Mouse (Mus musculus): ENCODE measurements around the gene Tarbp2.

Tarbp2 gene

DNA sequence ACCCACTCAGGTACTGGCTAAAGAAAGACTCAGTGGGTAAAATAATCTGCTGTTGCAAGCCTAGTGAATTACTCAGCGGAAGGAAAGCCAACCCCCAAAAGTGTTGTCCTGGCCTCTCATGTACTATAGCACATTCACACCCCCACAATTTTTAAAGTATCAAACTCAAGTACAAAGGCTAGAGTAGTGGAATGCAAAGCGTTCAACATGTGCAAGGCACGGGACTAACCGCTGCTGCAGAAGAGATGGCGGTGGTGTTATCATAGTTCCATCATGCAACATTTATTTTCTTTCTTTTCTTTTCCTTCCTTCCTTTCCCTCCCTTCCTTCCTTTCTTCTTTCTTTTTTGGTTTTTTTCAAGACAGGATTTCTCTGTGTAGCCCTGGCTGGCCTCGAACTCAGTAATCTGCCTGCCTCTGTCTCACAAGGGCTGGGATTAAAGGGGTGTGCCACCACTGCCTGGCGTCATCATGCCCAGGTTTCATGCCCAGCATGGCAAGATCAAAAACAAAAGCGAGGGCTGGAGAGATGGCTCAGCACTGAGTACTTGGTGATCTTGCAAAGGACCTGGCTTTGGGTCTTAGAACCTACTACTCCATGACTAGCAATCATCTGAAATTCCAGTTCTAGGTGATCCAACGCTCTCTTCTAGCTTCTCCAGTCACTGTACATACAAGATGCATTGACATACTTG, 12.1 kb upstream of the Tarbp2 start:
- DNase-seq = no peak

DNA sequence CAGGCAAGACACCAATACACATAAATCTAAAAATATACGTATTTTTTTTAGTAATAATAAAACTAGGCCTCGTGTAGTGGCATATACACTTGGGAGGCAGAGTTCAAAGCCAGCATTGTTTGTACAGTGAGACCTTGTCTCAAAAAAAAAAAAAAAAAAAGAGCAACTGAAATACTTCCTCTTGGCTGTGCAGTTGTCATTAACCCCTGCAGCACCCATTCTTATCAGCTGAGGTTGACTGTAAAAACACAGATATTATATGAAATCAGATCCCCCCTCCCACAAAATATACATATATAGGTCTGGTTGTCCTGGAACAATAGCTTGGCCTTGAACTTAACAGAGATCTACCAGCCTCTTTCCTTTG, 11.5 kb upstream of the Tarbp2 start:
- no peak for DNase-seq

DNA sequence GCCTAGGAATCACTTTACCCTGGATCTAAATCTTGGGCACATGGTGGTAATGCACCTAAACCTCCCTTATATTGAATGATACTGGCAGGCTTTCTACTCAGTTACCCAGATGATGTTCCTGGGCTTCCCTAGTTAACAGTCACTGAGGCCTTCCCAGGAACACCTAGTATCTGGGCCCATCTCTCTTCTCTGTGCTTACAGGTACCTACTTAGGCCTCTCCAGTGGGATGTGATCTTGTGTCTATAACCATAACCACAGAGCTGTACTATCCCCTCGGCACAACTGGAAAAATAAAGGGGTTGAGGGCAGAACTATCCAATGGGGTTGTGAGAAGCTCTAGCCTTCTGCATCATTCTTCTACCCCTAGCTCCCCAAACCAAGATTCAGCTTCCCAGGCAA, 11.1 kb upstream of the Tarbp2 start:
- no peak for DNase-seq

DNA sequence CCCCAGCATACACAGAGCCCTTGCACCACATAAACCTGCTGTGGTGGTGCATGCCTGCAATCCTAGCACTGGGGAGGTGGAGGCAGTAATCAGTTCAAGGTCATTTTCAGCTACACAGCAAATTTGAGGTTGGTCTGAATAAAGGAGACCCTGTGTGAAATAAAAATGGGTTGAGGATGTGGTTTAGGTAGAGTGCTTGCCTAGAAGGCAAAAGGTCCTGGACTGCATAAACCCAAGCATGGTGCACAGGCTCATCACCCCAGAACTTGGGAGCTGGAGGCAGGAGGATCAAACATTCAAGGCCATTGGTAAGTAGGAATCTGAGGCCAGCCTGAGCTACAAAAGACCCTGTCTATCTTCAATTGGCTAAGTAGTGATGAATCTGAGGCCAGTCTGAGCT, 10.4 kb upstream of the Tarbp2 start:
- no peak for DNase-seq

DNA sequence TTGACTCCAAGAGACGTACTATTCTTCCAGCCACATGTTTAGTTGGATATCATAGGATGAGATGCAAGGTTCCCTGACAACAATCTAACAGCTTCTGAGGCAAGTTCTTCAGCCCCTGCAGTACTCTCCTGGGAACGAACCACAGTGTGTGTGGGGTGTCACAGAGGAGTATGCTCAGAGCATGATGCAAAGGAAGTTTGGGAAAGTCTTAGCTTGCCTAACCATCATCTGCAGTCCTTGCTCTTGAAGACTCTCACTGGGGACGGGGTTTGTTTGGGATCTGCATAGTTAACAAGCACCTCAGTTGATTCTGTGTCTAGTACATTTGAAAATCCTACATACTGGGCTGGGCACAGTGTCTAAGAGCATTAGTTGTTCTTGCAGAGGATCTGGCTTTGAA, 9.7 kb upstream of the Tarbp2 start:
- DNase-seq = no peak

DNA sequence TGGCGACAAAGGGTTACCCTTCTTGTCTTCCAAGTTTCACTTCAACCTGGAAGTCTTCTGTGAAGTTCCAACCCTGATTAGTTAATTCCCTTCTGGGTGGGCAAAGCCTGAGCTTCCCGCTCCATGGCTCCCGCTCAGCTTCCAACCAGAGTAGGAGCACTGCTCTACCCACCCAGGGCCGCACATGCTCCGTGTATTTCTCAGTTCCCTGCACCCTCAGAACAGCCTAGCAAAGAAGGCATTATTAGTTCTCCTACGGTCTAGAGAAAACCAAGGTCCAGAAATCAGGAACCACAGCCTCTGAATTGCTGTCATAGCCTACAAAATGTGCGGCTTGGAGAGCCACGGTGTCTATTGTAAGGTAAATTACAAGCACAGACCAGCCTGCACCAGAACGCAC, 7.9 kb upstream of the Tarbp2 start:
- peak; percentile 44 to 54 for DNase-seq

DNA sequence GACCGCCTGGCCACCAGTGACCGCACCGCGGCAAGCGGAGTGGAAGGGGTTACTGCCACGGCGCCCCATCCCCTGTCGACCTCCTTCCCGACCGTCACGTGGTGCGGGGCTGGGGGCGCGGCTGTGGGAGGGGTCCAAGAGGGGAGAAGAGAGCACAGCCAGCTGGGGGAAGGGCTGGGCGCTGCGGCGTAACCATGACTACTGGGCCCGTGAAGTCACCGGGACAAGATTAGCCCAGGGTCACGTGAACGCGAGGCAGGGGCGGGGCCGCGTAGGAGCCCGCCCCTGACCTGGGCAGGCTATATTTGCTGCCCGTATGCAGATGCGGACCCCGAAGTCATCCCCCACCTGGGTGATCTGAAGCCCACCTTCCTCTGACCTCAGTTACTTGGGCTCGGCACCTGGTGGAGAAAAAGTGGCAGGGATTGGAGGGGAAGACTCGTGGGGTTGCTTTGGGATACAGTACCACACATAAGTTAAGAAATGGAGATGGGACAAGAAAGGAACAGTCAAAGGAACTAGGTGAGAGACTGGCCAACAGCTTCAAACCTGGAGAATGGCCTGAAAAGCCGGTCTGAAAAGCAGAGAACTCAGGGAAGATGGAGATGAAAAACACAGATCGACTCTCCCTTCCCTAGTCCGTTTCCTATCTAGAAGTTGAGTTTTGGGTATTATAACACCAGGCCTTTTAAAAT, 7.3 kb upstream of the Tarbp2 start:
- DNase-seq = peak; percentile 94 to 96

DNA sequence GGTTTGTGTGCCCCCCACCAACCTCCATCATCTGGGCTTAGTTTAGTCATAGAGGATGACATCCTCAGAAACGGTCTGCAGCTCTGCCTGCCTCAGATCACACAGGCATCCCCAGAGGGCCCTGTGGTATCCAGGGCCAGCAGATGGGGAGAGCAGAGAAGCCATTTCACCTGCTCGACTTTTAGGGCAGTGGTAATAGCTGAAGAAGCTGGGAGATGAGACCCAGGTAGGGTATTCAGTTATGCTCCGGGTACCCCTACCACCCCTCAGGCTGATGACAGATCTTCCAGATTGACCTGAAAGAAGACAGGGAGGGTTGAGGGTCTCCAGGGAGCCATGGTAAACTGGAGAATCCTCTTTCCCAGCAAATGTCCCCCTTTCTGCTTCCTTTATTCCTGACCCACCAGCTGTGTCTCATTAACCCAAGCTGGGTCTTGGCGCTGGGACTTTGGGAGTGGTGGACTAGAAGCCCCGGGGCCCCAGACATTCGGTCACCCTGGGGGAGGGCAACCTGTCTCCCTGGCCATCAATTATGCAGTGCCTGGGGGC, 6.6 kb upstream of the Tarbp2 start:
- DNase-seq = peak; percentile 65 to 66

DNA sequence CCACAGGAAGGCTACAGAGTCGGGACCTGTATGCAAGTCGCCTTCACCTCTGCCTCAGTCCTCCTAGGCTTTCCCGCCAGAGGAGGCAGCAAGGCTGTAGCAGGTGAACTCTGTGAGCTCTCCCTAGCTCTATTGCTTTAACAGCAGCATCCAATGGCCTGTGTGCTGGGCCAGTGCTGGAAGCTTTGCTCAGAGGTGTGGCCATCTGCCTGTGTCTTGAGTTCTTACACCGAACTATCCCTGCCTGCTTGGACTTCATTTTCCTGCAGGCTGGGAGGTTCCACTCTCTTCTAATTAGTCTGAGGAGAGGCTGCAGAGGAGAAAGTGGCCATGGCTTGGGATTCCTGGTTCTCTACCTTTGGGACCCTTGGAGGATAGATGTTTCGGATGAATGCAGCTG, 6.0 kb upstream of the Tarbp2 start:
- peak in 1 of 2 experiments; percentile 49 for DNase-seq

DNA sequence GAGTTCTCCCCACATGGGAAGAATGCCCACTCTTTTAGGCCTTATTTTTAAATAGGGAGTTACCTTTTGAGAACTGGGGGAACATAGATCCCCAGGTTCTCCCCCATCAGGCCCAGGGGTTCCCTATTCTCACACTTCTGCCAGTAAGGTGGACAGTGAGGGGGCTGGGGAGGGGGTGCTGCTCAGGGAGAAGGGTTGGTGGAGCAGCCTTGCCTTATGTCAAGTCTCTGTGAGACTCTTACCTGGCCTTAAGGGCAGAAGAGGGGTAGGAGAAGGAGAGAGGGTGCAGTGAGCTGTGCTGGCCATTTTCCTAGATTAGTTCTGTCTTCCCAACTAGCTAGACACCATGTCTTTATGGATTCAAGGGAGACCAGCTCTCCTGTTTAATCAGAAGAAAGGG, 5.5 kb upstream of the Tarbp2 start:
- no peak for DNase-seq

DNA sequence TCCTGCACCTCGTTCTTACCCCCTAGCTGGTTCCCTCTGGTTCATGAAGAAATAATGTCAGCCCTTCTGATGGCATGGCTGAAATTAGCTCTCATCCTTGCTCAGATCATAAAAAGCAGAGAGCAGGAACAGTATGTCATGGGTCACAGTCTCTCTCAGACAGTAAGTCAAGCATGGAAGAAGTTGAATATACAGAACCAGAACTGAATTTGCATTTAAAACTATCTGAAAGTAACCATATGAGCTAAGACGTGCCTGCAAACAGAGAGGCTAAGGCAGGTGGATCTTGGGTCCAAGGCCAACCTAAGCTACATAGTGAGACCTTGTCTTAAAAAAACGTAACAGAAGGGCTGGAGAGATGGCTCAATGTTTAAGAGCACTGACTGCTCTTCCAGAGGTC, 5.0 kb upstream of the Tarbp2 start:
- no peak for DNase-seq

DNA sequence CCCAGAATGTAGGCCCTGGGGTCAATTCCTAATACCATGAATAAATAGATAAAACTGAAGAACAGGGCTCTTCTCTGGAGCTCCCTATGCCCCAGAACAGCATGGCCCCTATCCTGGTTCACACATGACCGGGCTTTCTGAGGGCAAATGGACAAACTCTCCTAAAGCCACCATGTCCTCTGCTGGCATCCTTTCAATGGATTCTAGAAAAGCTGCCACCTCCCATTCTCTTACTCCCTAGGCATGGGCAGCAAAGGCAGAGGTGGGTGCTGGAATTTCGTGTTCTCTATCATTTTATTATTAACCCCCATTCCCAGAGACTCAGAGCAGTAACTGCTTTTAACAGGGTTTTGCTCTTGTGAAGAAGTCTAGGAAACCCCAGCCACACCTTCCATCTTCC, 2.7 kb upstream of the Tarbp2 start:
- DNase-seq = no peak

DNA sequence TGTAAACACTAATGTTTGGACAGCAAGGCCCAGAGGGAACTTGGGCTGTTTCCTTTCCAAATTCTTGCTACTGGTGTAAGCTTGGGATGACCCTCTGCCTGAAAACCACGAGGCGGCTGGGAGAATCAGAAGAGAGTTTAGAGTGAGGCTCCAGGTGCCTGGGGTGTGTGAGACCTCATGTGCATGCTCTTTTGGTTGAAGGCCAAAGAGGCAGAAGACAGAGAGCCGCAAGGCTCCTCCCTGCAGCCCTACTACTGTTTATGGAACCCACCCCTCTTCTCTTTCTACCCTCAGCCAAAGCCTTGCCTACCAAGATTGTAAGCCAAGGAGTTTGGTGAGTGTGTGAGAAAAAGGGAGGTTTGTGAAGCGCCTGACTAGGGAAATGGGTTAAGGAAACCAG, 2.2 kb upstream of the Tarbp2 start:
- peak; percentile 55 to 66 for DNase-seq

DNA sequence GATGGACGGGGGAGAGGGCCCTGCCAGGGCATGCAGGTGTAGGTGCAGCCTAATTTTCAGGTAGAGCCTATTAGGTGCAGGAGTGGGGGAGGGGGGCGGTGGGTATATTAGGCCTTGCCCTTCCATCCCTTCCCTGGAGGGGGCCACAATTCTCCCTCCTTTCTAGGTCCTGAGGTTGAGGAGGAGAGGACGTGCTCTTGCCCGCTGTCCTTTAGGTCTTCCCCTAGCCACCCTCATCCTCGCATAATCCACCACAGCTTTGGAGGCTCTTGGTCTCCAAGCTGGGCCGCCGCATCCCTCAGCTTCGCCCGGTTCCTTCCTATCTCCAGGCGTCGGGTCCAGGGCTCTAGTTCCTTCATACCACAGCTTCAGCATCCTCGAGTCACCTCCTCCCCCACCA, 1.7 kb upstream of the Tarbp2 start:
- peak; percentile 86 to 91 for DNase-seq

DNA sequence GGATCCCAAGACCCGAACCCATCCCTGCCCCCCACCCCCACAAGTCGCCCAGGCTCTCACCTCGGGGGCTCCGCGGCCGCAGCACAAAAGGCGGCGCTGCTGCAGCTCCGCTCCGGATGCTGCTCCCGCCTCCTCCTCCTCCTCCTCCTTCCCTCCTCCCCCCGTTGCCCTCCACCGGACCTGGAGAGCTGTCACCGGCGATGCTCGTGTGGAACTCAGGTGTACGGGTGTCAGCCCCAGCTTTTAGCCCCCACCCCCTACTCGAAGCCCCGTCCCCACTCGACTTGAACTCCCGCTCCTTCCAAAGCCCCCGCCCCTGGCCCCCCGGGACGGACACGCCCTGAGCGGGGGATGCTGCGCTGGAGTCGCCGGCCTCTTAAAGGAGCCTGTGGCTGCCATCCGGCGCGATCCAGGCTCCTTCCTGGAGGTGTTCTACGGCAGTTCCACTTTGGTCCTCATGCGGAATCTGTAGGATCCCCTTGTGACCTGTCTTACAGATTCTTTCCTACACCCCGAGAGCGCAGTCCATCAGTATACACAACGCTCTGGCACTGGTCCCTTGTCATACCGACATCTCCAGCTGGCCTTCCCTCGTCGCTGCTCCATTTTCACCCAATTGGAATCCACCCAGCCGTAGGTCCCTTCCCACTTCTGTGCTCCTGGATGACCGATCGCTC, 1.1 kb upstream of the Tarbp2 start, which contains the start of gene Map3k12:
Map3k12 (minus strand) TSS at position 337 of the 677 bp plus-strand sequence.
- peak; percentile 93 for DNase-seq

DNA sequence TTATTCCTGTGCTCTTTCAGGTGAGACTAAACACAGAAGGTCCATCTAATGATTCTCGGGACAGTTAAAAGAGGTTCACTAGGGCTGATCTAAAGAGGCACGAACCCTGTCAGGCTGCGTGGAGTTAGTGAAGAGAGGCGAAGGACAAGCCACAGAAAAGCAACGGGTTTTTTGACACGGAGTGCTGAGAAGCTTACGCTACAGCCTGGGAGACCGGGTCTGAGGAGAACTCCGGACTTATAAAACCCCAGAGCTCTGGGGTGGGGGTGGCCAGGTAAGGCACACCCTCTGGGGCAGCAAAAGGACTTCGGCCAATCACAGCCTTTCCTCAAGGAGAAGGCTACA, 389 bp upstream of the Tarbp2 start:
- DNase-seq = no peak

DNA sequence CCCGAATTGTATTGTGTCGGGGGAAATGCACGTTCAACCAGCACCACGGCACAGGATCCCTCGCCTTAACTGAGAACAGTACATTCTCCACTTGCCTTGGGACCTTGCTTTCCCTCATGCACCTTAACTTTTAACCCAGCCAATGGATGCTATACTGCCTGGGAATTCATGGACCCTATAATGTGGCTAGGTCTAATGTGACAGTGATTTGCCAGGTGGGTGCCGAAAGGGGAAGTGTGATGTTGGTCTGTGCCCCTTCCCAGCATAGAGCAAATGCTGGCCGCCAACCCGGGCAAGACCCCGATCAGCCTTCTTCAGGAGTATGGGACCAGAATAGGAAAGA, 838 bp downstream of the Tarbp2 start:
- no peak for DNase-seq

DNA sequence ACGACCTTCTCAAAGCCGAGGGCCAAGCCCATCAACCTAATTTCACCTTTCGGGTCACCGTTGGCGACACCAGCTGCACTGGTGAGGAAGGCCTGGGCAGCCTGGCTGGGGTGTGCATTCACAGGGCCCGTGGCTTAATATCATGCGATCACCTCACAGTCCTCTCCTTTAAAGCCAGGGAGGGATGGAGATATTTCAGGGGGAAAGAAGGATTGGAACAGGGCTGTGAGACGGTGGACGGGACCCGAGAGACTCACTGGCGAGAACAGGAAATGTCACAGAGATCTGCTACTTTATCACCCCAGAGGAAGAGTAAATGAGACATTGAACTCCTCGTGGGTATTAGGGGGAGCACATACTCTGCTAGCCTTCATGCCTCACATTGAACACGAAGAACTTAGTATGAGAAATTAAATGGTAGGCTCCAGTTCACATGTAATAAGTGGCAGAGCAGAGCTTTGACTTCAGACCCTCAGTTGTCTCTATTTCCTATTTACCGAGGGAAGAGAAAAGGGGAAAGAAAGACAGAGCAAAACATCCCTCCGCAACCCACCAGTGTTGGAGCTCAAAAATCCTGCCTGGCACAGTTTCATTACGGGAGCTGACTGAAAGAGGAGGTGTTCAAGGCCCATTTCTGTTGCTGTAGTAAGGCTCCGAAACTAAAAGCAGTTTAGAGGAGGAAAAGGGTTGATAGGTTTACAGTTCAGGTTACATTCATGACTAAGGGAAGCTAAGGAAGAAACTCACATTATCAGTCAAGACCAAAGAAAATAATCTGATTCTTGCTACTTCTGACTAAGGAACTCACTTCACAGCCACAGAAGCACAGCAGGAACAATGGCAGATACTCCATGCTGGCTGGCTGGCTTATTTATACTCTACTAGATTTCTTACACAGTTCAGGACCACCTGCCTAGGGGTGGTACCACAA, 1.5 kb downstream of the Tarbp2 start:
- peak in 1 of 2 experiments; percentile 51 for DNase-seq

DNA sequence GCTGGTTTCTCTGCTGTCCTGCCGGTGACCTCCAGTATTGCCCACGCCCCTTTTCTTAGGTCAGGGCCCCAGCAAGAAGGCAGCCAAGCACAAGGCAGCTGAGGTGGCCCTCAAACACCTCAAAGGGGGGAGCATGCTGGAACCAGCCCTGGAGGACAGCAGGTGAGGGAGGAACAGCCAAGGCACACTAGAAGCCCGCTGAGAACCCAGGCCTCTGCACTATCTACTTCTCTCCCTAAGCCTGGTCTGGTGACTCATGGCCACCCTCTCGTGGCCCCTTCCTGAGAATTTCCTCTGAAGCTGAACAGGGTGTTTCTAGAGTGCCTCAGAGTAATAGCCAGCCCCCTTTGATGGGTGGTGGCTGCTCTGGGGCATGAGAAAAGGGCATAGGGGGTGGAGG, 2.4 kb downstream of the Tarbp2 start:
- no peak for DNase-seq

DNA sequence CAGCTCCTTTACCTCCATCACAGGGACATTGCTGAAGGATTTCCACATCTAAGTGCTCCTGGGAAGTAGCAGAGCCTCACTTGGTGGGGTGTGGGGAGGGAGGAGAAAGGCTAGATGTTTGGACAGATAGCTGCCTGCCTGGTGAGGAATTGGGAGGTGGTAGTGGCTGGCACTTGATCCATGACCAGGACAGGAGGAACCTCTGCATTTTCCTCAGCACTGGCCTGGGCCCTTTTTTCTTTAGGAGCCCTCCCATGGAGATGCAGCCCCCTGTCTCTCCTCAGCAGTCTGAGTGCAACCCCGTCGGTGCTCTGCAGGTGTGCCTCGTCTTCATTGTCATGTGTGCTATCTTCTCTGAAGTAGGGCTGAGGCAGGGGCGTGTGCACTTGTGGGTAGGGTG, 3.5 kb downstream of the Tarbp2 start:
- DNase-seq = no peak

DNA sequence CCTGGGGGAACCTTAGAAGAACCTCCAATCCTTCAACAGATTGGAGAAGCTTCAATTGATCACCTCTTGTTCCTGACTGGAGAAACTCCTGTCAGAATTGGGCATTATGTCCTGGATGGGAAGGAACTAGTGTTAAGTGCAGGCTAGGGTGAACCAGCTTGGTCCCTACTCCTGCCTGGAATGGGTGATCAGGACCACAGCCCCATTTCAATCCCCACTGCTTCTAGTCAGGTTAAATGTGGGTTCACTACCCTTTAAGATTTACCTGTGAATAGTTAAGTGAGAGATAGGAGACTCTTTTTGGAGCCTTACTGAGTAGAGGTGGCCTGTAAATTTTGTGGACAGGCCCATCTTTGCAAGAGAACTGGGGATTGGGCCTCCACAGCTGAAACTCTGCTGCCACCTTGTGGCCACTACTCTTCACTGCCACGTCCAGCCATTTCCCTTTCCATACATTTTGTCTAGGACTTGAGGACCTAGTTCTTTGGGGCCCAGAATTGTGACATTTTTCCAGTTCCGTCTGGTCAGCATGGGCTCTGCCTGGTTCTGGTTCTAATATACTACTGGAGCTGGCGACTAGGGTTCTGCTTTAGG, 7.0 kb downstream of the Tarbp2 start, which contains the start of gene Npff:
Npff (minus strand) TSS at position 51 of the 594 bp plus-strand sequence.
- peak; percentile 90 to 93 for DNase-seq
